Mouse (Mus musculus) adrenal gland (tissue): Measurements from ENCODE around the gene Senp7.

Source experiments
- microRNA-seq, 2 experiments: library from miRNA; unstranded; fragments of <30 nt; microRNA quantifications; one replicate each; pipeline ENCODE4; 2019

The Senp7 gene

Small RNA genes within 50 kb of the gene (microRNA-seq; reads per million reads assigned to microRNA genes)
- 0 reads per million in 2 experiments for gene Gm24047
